ENCODE assay signal across 12 mouse cellular contexts in genomic region chr1:175300404-175300803, GRCm38 (mm10).
"Had no signal": no experiment of that assay in that cellular context is flagged by ENCODE, and none has a peak within 500 bp of the region (broad histone marks: within the 10 kb centered on the region; RNA-seq: fewer than 3 reads in every experiment).

No protein-coding gene starts in this region.

- H3K4me3 ChIP-seq: liver, embryonic 13.5 days; lung, embryonic 15.5 days; midbrain, embryonic 12.5 days had no signal

- DNase-seq: kidney, adult 9 months; kidney, postnatal 10 days; kidney, postnatal 4 days; liver; liver, embryonic 13.5 days; liver, postnatal 0 days; lung, postnatal 14 days; right cerebral cortex, postnatal 14 days; thymus, postnatal 36 days had no signal

- H3K4me2 ChIP-seq: liver, embryonic 13.5 days; lung, embryonic 15.5 days; midbrain, embryonic 12.5 days had no signal

- H3K9ac ChIP-seq: liver, embryonic 13.5 days; liver, postnatal 0 days; lung, embryonic 15.5 days; midbrain, embryonic 12.5 days had no signal

- ATAC-seq: liver, postnatal 0 days; midbrain, embryonic 16.5 days had no signal

- H3K27me3 ChIP-seq: liver, embryonic 13.5 days; midbrain, embryonic 12.5 days had no signal

- H3K4me1 ChIP-seq: liver, embryonic 13.5 days; lung, embryonic 15.5 days; midbrain, embryonic 12.5 days had no signal

- H3K36me3 ChIP-seq: liver, embryonic 13.5 days; lung, embryonic 15.5 days; midbrain, embryonic 12.5 days had no signal

- H3K27ac ChIP-seq: liver, embryonic 13.5 days; lung, embryonic 15.5 days; midbrain, embryonic 12.5 days had no signal

- H3K9me3 ChIP-seq: liver, embryonic 13.5 days; lung, embryonic 15.5 days; midbrain, embryonic 12.5 days had no signal
